Mouse (Mus musculus): Measurements from ENCODE around the gene Slc35f1. TPM values are rescaled to one million over a fixed set of nuclear protein-coding genes. Genes with fewer than 3 reads are reported as not detected.

The Slc35f1 gene
- polyA plus RNA-seq (2015; fragmentation: Nextera tagmentation; extraction: Ambion mirVana): 1.0 and 1.2 TPM in 2 replicates

DNA sequence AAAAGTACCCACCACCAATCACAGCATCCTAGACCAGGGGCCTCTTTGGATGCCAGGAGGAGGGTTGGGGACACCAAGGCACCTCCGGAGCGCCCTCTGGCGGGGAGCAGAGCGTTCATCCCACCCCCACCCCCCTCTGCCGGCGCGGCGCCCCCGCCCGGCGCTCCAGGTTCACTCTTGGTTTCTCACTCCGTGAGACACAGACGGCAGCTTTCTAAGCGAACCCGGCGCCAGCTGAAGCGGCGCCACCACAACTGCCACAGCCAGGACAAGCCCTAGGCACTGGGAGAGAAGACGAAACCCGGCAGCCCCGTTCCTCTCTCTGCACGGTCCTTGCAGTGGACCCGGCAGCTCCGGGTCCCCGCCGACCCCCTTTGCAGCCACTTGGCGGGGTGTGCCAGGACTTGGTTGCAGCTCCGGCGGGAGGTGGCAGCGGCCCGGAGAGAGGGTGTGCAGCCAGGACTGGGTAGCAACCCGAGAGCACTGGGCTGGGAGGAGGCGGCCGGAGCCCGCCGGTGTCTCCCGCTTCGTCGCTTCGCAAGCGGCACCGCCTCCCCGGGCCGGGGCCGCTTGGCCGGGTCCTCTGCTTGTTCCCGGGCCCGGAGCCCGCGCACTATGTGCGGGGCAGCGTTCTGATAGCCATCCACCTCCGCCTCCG lies at the start of gene Slc35f1:
Slc35f1 (plus strand) TSS at position 200 of the 658 bp plus-strand sequence.
- no peaks in the 10 kb centered on the region for H3K9me3 ChIP-seq
- peak within 1 kb of the TSS; percentile 97 for H3K4me2 ChIP-seq
- H3K9ac ChIP-seq: peak within 1 kb of the TSS; percentile 81
- peaks cover 7% of the 10 kb centered on the region for H3K4me1 ChIP-seq
- H3K36me3 ChIP-seq: no peaks in the 10 kb centered on the region
- peak within 1 kb of the TSS; percentile 79 for H3K4me3 ChIP-seq
- 0 out of 2 replicates have a peak, but pooled peaks have one; percentile 31 for ATAC-seq (ENCODE audit: extremely low read depth, insufficient number of reproducible peaks, low FRiP score, low TSS enrichment)
- no peak within 1 kb of the TSS for H3K27ac ChIP-seq (replicated peaks)
- peaks cover 24% of the 10 kb centered on the region for H3K27me3 ChIP-seq (replicated peaks)
- under 1% methylated on average over 51 of the region's 54 CpGs for WGBS

GRCm38 (mm10) chr10:52671234-52671633 lies 19.1 kb upstream of the Slc35f1 start:
- no peaks in the 10 kb centered on the region for H3K9me3 ChIP-seq
- H3K27ac ChIP-seq (replicated peaks): no peak overlapping the region

DNA sequence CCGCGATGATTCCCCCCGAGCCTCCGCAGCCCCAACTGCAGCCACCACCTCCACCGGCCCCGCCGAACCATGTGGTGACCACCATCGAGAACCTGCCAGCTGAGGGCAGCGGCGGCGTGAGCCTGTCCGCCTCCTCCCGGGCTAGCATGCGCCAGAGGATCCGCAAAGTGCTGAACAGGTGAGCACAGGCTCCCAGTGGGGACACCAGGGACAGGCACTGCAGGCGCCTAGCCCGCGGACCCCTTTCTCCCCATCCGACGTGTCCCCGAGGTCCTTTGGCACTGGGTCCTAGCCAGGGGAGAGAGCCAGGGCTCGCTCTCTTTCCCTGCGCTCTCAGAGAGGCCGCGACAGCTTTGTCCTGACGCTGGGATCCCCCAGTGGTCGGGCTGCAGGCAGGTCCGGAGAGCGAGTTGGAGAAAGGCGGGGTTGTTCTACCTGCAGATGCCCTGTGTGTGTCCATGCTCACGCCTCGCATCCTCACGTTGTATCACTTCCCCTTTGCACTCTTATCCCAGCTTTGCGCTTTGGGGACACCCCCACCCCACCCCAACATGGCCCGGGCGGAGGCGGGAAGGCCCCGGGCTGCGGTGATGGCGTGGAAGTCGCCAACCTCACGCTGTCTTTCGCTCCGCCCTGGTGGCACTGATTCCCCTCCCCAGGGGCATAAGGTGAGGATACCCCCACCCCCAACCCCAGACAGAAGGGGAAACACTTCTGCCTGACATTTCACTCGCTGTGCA lies 829 bp downstream of the Slc35f1 start:
- no peak; the same call in 1 of the 2 replicates for ATAC-seq (ENCODE audit: extremely low read depth, insufficient number of reproducible peaks, low FRiP score, low TSS enrichment)
- H3K27ac ChIP-seq (replicated peaks): no peak overlapping the region
- H3K9ac ChIP-seq: peak overlapping the region; percentile 81
- peak overlapping the region; percentile 79 for H3K4me3 ChIP-seq
- WGBS: under 1% methylated on average over 45 of the region's 45 CpGs
- H3K36me3 ChIP-seq: no peaks in the 10 kb centered on the region
- H3K4me1 ChIP-seq: peaks cover 7% of the 10 kb centered on the region
- H3K4me2 ChIP-seq: peak overlapping the region; percentile 97
- H3K27me3 ChIP-seq (replicated peaks): peaks cover 24% of the 10 kb centered on the region
- no peaks in the 10 kb centered on the region for H3K9me3 ChIP-seq

More at GRCm38 (mm10) chr10:52671234-52671633, 19.1 kb upstream of the Slc35f1 start:
- Histone ChIP-seq H3K4me2 (no peak overlapping the region), H3K9ac (no peak overlapping the region), H3K36me3 (no peaks in the 10 kb centered on the region), H3K4me3 (no peak overlapping the region), H3K4me1 (peaks cover 5% of the 10 kb centered on the region; the same call in 1 of the 2 replicates), H3K27me3 (replicated peaks) (no peaks in the 10 kb centered on the region)
- ATAC-seq (ENCODE audit: extremely low read depth, insufficient number of reproducible peaks, low FRiP score, low TSS enrichment): no peak

DNA sequence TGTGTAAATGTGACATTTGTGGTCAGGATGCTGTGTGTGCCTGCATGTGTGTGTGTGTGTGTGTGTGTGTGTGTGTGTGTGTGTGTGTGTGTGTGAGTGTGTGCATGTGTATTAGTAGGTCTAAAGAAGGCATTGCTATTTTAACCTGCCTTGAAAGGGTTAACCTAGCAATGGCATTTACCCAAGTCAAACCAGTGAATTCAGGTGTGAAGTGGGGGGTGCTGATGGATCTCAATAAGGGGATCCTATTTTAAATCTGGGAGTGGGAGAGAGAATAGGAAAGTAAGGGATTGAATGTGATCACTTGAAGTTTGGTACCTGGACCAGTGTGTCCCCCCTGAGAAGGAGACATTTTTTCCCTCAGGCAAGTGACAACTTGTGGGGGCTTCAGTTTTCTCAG lies 13.4 kb downstream of the Slc35f1 start:
- Histone ChIP-seq H3K4me2 (peak overlapping the region; percentile 96), H3K9ac (no peak overlapping the region), H3K27me3 (replicated peaks) (no peaks in the 10 kb centered on the region), H3K27ac (replicated peaks) (peak overlapping the region; percentile 50; the same call in 1 of the 2 replicates), H3K36me3 (no peaks in the 10 kb centered on the region), H3K4me1 (peaks cover 17% of the 10 kb centered on the region), H3K9me3 (no peaks in the 10 kb centered on the region), H3K4me3 (peak overlapping the region; percentile 59)
- ATAC-seq (ENCODE audit: extremely low read depth, insufficient number of reproducible peaks, low FRiP score, low TSS enrichment): no peak

- WGBS: 3% methylated on average over 31 of the region's 31 CpGs
- Histone ChIP-seq H3K9me3 (no peaks in the 10 kb centered on the region), H3K27ac (replicated peaks) (peak overlapping the region; percentile 50)
Measured at GRCm38 (mm10) chr10:52704101-52705051, 14.0 kb downstream of the Slc35f1 start.

DNA sequence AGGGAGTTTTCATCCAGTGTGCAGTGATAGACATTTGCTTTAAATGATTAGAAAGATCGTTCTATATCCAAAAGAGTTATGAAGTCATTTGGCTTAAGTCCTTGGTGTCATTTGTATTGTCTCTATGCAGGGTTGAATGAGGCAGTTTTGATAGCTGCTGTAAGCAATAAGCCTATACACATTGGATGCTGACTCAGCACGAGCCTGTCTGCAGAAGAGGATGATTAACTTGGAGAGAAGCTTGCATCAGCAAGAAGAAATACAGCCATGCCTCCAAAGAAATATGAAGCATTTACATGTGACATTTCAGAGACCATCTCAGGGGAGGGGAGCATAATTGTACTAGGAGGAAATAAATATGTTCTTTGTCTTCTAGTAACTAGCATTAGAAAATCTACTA lies 19.1 kb downstream of the Slc35f1 start:
- H3K4me3 ChIP-seq: no peak overlapping the region
- no peak overlapping the region for H3K9ac ChIP-seq
- no peak overlapping the region for H3K27ac ChIP-seq (replicated peaks)
- H3K9me3 ChIP-seq: no peaks in the 10 kb centered on the region
- no peak for ATAC-seq (ENCODE audit: extremely low read depth, insufficient number of reproducible peaks, low FRiP score, low TSS enrichment)
- no peaks in the 10 kb centered on the region for H3K27me3 ChIP-seq (replicated peaks)
- H3K4me1 ChIP-seq: peaks cover 7% of the 10 kb centered on the region
- no peak overlapping the region for H3K4me2 ChIP-seq
- no peaks in the 10 kb centered on the region for H3K36me3 ChIP-seq
- 67% methylated on average over 2 of the region's 2 CpGs for WGBS

More at GRCm38 (mm10) chr10:52704101-52705051, 14.0 kb downstream of the Slc35f1 start:
- Histone ChIP-seq H3K4me1 (peaks cover 17% of the 10 kb centered on the region), H3K9ac (peak overlapping the region; percentile 77), H3K27me3 (replicated peaks) (no peaks in the 10 kb centered on the region), H3K4me2 (peak overlapping the region; percentile 96), H3K36me3 (no peaks in the 10 kb centered on the region), H3K4me3 (peak overlapping the region; percentile 59)
- no peak for ATAC-seq (ENCODE audit: extremely low read depth, insufficient number of reproducible peaks, low FRiP score, low TSS enrichment)

DNA sequence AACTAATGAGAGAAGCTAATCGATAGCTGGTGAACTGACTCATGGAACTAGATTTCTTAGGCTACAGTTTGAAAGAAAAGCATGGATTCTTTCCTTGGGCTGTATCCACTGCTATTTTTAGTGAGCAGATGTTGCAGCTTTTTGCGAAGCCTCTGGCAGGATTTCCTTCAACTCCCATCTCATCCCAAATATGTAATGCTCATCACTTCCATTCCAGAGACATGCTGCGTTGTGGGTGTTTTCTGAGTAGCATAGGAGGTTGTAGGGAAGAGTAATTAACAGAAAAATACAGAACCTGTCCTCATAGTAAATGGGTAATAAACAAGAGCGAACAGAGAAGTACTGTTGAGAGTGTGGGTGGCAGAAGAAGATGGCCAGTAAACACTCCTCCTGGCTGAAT lies 21.8 kb downstream of the Slc35f1 start:
- Histone ChIP-seq H3K9me3 (no peaks in the 10 kb centered on the region), H3K36me3 (no peaks in the 10 kb centered on the region), H3K4me2 (no peak overlapping the region), H3K9ac (no peak overlapping the region), H3K4me3 (no peak overlapping the region), H3K4me1 (no peaks in the 10 kb centered on the region), H3K27me3 (replicated peaks) (no peaks in the 10 kb centered on the region), H3K27ac (replicated peaks) (no peak overlapping the region)
- WGBS: 71% methylated on average over 4 of the region's 4 CpGs
- no peak for ATAC-seq (ENCODE audit: extremely low read depth, insufficient number of reproducible peaks, low FRiP score, low TSS enrichment)

- H3K36me3 ChIP-seq: no peaks in the 10 kb centered on the region
- H3K27me3 ChIP-seq (replicated peaks): no peaks in the 10 kb centered on the region
- H3K4me1 ChIP-seq: no peaks in the 10 kb centered on the region
- H3K4me2 ChIP-seq: no peak overlapping the region
- no peak overlapping the region for H3K4me3 ChIP-seq
- no peak overlapping the region for H3K9ac ChIP-seq
- H3K27ac ChIP-seq (replicated peaks): no peak overlapping the region
- ATAC-seq (ENCODE audit: extremely low read depth, insufficient number of reproducible peaks, low FRiP score, low TSS enrichment): no peak
- WGBS: 73% methylated on average over 2 of the region's 2 CpGs
- H3K9me3 ChIP-seq: no peaks in the 10 kb centered on the region
Measured at GRCm38 (mm10) chr10:52714557-52714956, 24.2 kb downstream of the Slc35f1 start.

DNA sequence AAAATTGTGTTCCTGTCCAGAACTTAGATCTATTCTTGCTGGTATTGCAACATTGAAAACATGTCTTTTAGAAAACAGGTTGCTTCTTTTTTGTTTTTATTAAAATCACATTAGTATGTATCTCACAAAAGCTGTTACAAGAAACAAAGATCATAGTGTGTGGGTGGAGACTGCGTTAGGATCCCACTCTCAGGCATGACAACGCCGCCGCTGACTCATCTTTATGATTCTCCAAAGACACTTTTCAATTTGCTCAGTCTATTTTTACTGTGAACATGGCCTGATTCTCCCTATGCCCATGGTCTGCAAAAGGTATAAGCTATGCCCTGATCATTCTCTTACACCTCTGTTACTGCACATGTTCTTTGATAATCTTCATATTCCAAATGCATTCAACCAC lies 24.8 kb downstream of the Slc35f1 start:
- no peaks in the 10 kb centered on the region for H3K36me3 ChIP-seq
- H3K4me1 ChIP-seq: no peaks in the 10 kb centered on the region
- H3K9ac ChIP-seq: no peak overlapping the region
- H3K27ac ChIP-seq (replicated peaks): no peak overlapping the region
- no peaks in the 10 kb centered on the region for H3K9me3 ChIP-seq
- H3K4me2 ChIP-seq: no peak overlapping the region
- H3K27me3 ChIP-seq (replicated peaks): no peaks in the 10 kb centered on the region
- no peak overlapping the region for H3K4me3 ChIP-seq
- WGBS: 90% methylated on average over 4 of the region's 4 CpGs
- no peak for ATAC-seq (ENCODE audit: extremely low read depth, insufficient number of reproducible peaks, low FRiP score, low TSS enrichment)

DNA sequence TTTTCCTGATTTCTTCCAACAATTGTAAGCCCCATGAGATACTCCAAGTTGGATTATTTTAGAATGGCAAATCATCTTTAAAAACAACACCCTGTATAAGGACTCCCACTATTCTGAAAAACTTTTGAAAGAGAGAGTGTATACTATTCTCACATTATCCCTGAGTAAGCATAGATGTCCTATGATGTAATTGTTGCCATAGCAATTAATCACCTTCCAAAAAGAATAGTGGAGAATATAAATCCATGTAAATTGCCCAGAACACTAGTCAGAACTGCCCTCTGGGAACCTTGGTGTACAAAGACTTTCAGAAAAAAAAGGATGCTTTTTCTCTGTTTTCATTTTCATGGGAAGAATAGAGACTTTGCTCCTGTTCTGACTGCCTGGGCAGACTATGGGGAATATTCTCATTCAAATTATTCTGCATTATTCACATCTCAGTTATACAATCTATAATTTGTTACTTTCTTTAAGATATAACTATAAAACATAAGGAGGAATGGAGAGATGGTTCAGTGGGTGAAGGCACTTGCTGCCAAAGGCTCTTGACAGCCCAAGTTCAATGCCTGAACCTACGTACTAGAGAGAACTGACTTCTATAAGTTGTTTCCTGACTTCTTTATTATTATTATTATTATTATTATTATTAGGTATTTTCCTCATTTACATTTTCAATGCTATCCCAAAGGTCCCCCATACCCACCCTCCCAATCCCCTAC lies 28.0 kb downstream of the Slc35f1 start:
- no peak overlapping the region for H3K4me2 ChIP-seq
- H3K27me3 ChIP-seq (replicated peaks): no peaks in the 10 kb centered on the region
- H3K4me3 ChIP-seq: no peak overlapping the region
- no peaks in the 10 kb centered on the region for H3K4me1 ChIP-seq
- H3K9me3 ChIP-seq: no peaks in the 10 kb centered on the region
- no peaks in the 10 kb centered on the region for H3K36me3 ChIP-seq
- WGBS: 69% methylated on average over 1 of the region's 1 CpGs
- H3K27ac ChIP-seq (replicated peaks): no peak overlapping the region
- no peak overlapping the region for H3K9ac ChIP-seq
- no peak for ATAC-seq (ENCODE audit: extremely low read depth, insufficient number of reproducible peaks, low FRiP score, low TSS enrichment)
